Mouse (Mus musculus): ENCODE measurements around the gene Kbtbd2.

DNA sequence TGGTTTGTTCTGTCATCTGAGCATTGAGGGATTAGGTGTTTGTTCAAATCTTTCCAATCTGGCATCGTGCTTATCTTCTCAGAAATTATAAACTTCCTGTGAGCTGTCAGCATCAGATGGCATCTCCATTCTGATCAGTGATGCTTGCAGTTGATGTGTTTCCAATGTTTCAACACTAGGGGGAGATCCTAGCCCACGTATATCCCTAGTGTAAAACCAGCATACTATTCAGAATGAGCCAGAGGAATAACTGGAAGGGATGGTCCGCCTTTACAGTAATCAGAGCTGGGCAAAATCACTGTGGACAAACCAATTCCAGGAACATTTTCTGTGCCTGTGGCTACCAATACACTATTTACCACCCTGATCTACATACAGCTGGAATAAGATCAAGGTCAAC is 11.0 kb upstream of the Kbtbd2 start:
- no peak for TF ChIP-seq POLR2A (IDR thresholded peaks at IDR 0.05; ENCODE audit: borderline replicate concordance, low read depth, low read length)
- no peak for TF ChIP-seq CTCF (IDR thresholded peaks at IDR 0.05; ENCODE audit: low read depth, low read length)
